Mouse (Mus musculus) spleen, adult 2 months (tissue): ENCODE measurements at regions not wholly inside any gene's neighbourhood (a gene's known extent, or its start where the extent isn't known, plus 50 kb on each side); places are given as distances from the start of the nearest gene placed in this dataset.

Experiments used
- CTCF ChIP-seq: fragments of 200-500 bp; IDR thresholded peaks from 2 replicates; pipeline ENCODE4 v1.5.1; 2011; ENCODE audit warnings: mild to moderate bottlenecking, inconsistent platforms; ENCODE audit not compliant: insufficient read depth, insufficient read length, insufficient replicate concordance; ENCODE audit errors: extremely low read depth
- POLR2A ChIP-seq: fragments of 200-500 bp; IDR thresholded peaks from 2 replicates; pipeline ENCODE4 v1.6.1; 2011; ENCODE audit warnings: low read depth, low read length, inconsistent platforms

DNA sequence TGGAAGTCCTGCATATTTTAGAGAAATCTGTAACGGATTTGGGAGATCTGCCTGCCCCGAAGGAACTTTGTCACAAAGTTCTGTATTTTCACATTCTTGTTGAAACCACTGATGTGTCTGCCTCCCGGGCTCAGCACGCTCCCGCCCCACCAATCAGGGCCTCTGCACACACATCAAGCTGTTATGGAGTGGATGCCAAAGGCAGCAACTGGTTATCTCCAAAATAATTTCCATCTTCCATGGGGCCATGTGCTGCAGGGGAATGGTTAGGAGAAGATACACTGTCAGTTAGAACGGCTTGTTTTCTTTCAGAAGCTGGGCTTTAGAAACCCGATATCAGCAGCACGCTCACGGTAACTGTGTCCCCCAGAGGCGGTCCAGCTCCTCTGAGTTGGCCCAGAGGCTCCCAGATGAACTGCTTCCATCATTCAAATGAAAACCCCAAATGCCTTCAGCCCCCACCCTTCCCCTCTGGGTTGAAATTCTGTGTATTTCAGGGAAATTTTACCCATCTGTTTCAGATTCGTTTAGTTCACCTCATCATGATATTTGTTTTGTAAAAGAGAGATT is 240.0 kb downstream of the Cdc5l start:
- TF ChIP-seq CTCF, result no peak
- no peak for TF ChIP-seq POLR2A
